Mouse (Mus musculus): ENCODE results near the gene Steap2.

Steap2 gene

DNA sequence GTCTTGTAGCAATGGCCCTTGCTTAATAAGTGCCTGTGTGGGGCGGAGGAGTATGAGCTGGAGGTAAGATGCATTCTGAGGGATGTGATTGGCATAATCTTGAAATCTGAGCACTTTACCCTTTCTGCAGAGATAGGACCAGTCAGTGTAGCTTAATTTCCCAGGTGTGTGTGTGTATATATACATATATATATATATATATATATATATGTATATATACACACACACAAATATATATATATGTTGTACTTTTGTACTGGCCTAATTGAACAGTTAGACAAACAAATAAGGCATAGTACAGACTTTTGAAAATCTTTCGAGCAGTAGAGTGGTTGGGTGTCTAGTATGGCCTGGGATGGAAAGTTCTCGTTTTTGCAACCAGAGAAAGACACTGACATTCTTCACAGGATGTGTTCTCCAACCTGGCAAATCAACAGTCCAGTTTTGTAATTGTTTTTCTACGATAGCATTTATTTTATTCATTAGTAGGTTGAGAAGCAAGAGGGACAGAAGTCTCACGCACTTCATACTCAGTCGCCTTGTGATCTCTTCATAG, 29.9 kb downstream of the Steap2 start:
- peak; percentile 31 for DNase-seq (ENCODE audit: low spot score)

DNA sequence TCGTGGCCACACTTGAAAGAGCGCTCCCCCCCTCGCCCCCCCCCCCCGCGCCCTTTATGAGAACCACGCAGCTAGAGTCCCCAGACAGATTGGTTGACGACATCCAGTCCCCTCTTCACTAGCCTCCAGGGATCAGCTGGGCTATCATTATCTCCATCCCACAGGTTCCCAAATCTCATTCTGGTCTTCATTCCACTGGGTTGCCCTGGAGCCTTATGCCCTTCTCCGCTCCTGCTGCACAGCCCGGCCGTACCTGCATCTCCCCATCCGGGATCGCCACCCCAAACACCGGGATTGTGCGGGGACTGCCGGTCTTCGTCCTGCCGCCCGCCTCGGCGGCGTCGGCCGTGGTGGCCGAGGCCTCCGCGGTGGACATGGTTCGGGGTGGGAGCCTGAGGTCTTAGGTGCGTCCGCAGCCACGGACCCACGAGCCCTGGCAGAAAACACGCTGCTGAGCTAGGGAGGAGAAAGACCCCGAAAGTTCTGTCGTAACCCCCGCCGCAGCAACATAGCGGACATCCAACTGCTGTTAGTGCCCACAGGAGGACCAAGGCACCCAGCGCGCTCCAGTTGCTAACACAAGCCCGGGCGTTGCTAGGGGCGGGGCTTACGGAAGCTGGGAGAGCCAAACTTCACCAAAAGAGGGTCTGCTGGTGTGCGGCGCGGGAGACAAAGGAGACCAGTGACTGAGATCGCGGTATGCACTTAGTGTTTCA, 30.6 kb downstream of the Steap2 start, which contains the start of gene Cfap69:
Cfap69 (minus strand) TSS at position 585 of the 716 bp plus-strand sequence.
- peak; percentile 97 for DNase-seq (ENCODE audit: low spot score)

DNA sequence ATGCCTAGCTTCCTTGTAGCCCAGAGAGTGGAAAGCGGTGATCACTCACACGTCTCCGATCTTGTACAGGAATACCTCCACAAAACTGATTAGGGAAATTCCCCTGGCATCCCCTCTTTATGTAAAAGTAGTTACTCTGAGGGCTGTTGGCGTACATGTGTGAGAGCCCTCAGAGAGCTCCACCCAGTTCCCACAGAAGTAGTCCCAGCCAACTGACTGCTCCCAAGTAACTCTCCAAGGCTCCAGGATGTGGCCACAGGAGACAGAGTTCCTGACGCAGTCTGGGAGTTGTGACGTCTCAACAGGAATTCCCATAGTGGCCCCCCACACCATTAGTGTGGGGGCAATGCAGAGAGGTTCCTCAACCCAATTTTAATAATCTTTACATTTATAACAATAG, 31.3 kb downstream of the Steap2 start:
- DNase-seq (ENCODE audit: low spot score), result no peak

DNA sequence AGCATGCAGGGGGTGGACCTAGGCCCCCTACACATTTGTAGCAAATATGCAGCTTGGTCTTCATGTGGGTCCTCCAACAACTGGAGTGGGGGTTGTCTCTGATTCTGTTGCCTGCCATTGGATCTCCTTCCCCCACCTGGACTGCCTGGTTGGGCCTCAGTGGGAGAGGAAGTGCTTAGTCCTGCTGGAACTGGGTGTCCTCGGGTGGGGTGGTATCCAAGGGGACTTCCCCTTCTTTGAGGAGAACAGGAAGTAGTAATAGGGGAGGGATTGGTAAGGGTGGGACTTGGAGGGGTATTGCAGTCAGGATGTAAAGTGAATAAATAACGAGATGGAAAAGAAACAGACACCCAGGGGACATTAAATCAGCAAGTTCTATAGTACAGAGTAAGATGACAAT, 35.7 kb downstream of the Steap2 start:
- no peak for DNase-seq (ENCODE audit: low spot score)

DNA sequence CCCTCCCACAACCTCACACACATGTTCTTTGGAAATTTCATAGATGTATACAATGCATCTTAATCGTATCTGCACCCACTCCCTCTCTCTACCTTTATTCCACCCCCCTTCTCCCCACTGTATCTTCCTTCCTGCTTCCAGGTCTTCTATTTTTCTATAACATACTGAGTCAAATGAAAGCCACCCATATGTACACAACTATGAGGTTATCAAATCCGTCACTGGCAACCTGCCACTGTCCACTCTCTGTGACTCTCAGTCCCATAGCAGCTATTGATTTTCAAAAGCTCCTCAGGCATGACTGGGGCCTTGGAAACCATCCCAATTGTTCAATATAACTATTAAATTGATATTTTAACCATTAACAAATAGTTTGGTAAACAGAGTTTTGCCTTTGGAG, 36.4 kb downstream of the Steap2 start:
- no peak for DNase-seq (ENCODE audit: low spot score)

DNA sequence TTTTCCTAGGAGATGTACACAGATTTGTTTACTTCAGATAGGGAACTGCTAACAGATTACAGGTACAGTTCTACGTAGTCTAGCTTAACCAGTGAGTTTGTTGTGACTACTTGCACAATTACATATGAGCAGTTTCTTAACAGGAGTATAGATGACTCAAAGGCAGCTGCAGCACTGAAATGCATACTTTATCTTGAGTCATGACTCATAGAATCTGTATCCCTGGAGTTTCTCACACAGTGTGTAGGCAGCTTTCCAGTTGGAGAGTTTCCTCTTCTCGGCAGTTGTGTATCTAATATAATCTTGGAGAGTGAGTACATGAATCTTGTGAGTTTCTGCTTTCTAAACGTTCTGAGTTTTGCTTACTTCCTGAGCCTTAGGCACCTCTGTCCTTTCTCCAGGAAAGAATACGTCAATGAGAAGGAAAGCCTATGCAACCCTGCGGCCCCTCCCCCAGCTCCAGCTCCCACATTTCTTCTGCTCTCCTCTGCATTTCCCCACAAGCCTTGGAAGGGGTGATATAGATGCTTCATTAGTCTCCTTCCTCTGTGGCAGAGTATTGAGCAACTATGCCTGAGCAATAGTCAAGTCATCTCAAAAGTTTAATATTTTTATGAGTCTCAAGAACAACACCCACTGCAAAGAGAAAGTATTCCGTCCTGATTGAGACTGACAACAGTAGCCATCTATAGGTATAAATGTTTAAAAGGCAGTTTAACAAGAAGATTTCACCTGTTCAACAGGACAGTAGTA, 45.4 kb downstream of the Steap2 start:
- no peak for DNase-seq (ENCODE audit: low spot score)

DNA sequence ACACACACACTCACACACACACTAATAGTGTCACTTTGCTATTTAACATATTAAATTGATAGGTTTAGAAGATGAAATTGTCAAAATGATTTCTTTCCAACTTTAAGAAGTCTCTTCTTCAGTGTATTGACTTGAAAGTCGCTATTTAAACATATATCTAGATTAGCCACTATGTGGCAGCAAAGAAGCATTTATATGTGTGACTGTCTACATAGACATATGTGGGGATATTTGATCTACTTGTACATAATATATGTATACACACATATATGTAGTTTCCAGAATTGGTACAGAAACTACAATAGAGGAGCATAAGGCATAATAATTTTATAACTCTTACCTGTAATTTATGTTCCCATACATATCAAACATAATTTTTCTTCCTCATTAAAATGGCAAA, 48.2 kb downstream of the Steap2 start:
- DNase-seq (ENCODE audit: low spot score), result peak; percentile 48

DNA sequence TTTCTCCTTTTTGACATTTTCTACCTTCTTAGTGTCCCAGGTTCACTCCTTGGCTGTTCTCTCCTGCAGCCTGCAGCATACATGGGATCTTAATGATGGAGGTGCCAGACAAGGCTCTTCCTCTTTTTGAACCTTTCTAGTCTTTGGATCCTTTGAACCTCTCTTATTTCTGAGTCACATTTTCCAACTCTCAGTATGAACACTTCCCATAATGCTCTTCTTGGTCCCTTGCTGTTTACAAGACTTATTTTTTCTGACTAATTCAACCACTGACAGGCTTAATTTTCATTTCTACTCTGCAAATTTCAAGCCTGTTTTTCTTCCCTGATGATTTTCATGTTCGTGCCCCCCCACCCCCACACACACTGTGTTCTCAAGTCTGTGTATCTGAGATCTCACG, 55.9 kb downstream of the Steap2 start:
- no peak for DNase-seq (ENCODE audit: low spot score)

DNA sequence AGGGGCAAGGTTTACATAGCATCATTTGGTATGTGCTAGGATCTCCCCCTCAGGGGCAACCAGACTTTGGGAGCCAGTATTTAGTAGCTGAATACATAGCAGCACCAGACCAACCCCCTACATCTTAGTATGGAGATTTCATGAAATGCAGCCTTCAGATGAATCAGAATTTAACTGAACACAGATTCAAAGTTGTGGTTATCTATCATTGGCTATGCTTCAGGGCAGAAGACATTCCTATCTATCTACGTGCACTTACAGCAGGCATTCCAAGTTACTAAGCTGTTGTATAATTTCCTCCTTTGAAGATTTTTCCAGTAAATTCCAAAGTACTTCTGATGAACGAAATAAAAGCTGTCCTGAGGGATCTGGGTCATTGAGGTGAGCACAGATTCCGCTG, 68.9 kb downstream of the Steap2 start:
- no peak for DNase-seq (ENCODE audit: low spot score)

DNA sequence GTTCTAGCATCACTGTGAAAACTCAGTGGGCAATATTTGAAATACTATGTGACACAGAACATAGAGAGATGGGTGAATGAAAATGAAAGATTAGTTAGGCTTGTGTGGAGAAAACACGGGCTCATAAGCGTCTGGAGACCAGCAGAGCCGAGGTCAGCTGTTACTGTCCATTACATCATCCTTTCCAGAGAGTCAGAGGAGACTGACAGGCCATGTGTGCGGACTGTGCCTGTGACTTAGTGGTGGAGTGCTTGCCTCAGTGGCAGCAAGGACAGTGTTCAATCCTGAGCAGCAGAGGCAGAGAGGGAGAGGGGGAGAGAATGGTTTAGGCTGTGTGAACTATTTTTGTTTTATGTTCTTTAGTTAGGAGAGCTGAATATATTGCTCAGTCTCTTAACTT, 76.0 kb downstream of the Steap2 start:
- no peak for DNase-seq (ENCODE audit: low spot score)

Measured in embryo, embryonic 10.5 days (tissue).